Mouse (Mus musculus) lung, postnatal 10 days (tissue): Measurements from ENCODE around the gene Kif11.

ENCODE experiments used
- DNase-seq: peaks from one replicate; pipeline ENCODE4 v3.0.0; 2021

The Kif11 gene

GRCm38 (mm10) chr19:37375755-37376615 is at the start of gene Kif11:
Kif11 (plus strand) TSS chr19:37376403.
- DNase-seq: peak; percentile 99

- DNase-seq: no peak
Measured at GRCm38 (mm10) chr19:37327216-37327615, 49.0 kb upstream of the Kif11 start.

- DNase-seq: no peak
Measured at GRCm38 (mm10) chr19:37332726-37333125, 43.5 kb upstream of the Kif11 start.

- no peak for DNase-seq
Measured at GRCm38 (mm10) chr19:37333357-37333756, 42.8 kb upstream of the Kif11 start.

DNA sequence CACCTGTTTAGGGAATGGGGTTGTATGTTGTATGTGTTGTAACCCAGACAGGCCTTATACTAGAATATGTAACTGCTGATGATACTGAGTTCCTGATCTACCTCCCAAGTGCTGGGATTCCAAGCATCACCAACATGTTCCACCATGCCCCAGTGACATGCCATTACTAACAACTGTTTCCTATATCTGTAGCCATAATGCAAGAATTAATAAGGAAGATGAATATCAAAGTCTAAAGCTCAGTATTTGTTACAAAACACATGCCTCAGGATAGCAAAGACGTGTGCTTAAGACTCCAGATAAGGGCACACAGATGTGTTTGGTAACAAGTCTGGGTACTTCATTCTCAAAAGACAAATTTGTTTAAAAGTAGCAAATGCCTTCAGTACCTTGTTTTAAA is 40.8 kb upstream of the Kif11 start:
- no peak for DNase-seq

DNA sequence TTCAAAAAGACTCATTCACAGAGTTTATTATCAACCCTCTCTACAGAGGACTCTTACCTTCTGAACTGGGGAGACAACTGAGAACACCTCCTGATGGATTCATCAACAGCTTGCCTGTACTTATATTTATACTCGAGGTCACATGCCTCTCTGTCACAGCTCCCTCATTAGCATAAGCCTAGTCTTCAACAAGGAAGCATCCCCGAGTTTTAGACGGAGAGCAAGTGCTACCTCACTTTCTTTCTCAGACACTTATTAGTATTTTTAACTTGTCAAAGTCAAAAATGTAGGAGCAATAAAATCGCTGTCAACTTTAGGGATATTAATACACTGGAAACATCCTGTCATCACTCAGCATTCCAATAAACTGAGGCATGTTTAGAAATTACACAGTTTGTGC is 38.5 kb upstream of the Kif11 start, which contains the start of gene Ide:
TSS of gene Ide (minus strand) at position 101 of the 400 bp plus-strand sequence.
- no peak for DNase-seq

GRCm38 (mm10) chr19:37340495-37340894 is 35.7 kb upstream of the Kif11 start:
- no peak for DNase-seq

- no peak for DNase-seq
Measured at GRCm38 (mm10) chr19:37340931-37341330, 35.3 kb upstream of the Kif11 start.

DNA sequence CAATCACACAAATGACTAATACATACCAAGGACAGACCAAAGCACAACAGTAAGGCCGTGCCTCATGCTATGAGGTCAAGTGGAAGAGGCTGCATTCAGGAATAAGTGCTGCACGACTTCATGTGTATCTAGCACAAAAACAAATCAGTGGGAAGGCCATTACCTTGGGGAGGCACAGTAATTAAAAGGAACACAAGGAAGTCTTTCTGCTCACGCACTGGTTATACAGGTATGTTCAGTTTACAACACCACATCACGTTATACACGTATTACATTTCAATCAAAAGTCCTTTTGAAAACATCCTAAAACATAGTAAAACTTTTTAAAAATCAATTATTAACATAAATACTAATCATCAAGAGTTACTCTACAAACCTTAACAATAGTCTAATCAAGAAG is 32.3 kb upstream of the Kif11 start:
- DNase-seq: no peak

GRCm38 (mm10) chr19:37346258-37346657 is 29.9 kb upstream of the Kif11 start:
- no peak for DNase-seq

DNA sequence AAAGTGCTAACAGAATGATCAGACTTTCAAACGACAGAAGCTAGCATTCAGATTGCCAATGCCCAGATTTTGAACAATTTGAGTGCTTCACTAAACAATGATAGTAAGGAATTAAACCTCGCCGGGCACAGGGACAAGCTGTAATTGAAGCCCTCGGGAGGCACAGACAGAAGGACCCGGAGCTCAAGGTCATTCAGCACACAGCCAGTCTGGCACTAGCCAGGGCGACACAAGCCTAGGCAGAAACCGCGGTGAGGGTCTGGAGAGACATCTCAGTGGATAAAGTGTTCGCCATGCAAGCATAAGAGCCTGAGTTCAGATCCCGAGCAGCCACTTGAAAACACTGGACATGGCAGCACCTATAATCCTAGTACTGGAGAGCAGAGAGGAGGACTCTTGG is 27.9 kb upstream of the Kif11 start:
- DNase-seq: no peak

- DNase-seq: no peak
Measured at GRCm38 (mm10) chr19:37348952-37349351, 27.3 kb upstream of the Kif11 start.

- no peak for DNase-seq
Measured at GRCm38 (mm10) chr19:37352756-37353155, 23.4 kb upstream of the Kif11 start.

DNA sequence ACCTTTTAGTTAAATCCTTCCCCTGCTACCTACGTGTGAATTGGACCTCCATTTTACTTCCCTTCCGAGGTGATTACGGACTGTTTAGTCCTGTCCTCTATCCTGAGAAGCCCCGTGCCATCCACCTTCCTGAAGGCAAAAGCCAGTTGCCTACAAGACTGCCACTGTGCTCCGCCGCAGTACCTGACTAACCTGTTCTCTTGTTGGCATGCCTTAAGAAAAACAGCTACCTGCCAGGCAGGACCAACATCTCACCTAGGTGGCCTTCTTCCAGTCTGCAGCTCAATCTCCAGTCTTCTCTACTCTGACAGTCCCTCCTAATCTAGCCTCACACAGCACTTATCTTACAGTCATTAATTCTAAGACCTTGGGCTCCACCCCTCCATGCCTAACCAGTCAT is 22.9 kb upstream of the Kif11 start:
- DNase-seq: no peak

DNA sequence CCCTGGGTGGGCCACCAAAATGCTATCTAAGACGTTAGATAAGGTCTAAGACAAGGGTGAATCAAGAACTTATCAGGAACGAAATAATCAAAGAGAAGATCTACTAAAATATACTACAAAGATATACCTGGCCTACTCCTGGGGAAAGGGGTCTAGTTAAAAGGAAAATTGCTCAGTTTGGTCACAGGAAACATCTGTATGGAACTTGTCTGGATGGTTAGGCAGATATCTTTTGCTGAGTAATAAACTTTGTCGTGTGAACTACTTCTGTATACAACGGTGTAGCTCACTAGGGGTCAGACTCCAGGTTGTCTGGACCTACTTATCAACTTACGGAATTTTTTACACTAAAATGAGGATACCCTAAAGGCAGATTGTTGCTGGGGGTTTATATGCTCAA is 16.2 kb upstream of the Kif11 start:
- DNase-seq: no peak

DNA sequence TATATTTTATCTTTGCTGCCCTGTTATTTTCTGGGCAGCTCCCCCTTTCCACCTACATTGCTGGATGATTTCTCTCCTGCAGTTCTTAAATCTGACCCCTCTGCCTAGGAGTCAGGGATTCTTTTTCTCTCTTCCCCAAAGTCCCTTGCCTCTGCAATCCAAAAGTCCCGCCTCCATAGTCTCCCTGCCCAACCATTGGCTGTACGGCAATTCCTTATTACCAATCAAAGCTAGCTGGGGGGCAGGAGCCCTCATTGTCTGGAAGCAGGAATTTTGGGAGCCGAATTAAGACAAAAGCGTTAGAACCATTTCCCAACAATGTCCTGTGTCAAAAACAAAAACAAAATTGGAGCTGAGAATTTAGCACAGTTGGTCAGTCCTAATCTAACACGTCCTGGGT is 13.7 kb upstream of the Kif11 start:
- peak; percentile 16 for DNase-seq

- DNase-seq: no peak
Measured at GRCm38 (mm10) chr19:37363128-37363939, 12.9 kb upstream of the Kif11 start.

GRCm38 (mm10) chr19:37368990-37369389 is 7.2 kb upstream of the Kif11 start:
- DNase-seq: no peak

- DNase-seq: no peak
Measured at GRCm38 (mm10) chr19:37369921-37370320, 6.3 kb upstream of the Kif11 start.

GRCm38 (mm10) chr19:37370356-37370755 is 5.8 kb upstream of the Kif11 start:
- no peak for DNase-seq

- no peak for DNase-seq
Measured at GRCm38 (mm10) chr19:37374941-37375754, 1.1 kb upstream of the Kif11 start.

DNA sequence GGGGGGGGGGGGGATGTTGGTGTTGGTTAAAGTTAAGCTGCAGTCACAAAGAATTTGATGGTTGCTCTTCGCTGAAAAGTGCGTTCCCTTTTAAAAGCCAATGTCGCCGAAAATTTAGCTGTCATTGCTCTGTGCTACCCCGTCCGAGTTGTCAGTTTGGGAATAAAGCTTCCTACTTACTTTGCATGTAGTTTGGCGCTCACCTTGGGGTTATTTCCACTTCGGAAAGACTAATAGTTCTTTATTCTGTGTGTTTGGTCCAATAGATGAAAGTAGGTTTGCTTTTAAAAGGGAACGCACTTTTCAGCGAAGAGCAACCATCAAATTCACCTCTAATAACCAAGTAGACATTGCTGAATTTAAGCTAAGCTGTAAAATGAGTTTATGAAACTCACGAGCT is 638 bp downstream of the Kif11 start:
- no peak for DNase-seq

GRCm38 (mm10) chr19:37377404-37377990 is 1.3 kb downstream of the Kif11 start:
- DNase-seq: no peak
